Mouse (Mus musculus): ENCODE measurements around the gene F5.
"Not testable (repeated sequence)": the region's sequence is repeated elsewhere in the genome, so short reads cannot be mapped to it uniquely, and the experiment has no call there.

The F5 gene

DNA sequence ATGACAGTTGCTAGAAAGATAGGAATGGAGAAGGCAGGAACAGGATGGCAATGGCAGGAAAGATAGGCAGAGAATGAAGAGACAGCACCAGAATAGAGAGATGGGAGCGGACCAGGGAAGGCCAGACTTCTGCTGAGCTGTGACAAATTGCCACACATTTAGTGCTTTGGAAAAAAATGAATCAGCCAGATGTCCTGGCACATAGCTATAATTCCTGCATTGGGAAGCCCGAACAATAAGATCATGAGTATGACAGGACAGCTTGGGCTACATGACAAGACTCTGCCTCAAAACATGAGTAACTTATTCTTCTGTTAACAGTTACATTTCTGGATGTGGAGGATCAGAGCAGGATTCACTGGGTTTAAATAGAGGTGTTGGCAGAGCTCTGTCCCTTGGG, 8.1 kb downstream of the F5 start:
- no peak for DNase-seq

DNA sequence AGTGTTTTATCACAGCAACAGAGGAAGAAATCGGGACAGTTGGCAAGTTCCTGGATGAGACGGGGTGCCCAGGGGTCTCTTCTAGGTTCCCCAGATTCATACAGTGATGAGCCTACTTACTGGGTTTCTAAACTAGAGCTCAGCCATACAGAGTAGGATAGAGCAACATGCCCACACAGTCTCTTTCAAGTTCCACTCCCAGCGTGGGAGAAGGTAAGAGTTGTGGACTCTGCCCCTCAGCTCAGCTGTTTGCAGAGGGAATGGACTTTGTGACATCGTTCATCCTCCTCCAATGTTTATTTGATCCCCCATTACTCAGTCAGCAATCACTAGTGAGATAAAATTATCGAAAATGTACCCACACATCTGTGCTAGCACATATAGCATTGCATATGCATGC, 11.1 kb downstream of the F5 start:
- DNase-seq, result no peak

DNA sequence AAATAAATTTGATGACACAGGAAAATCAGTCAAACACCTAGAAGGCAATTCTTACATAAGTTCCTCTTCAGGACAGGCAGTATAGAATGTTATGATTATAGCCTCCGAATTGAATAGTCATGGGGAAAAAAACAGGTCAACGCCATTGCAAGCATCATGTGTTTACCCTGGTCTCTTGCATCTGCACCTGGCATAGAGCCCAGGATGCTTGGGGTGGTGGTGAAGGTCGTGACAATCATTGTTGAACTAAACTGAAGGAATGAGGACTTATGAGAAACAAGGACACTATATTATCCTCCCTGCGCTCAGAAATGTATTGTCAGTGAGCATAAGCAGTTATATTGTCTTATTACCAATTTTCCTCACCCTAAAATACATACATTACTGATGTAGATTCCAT, 17.2 kb downstream of the F5 start:
- DNase-seq, result no peak

DNA sequence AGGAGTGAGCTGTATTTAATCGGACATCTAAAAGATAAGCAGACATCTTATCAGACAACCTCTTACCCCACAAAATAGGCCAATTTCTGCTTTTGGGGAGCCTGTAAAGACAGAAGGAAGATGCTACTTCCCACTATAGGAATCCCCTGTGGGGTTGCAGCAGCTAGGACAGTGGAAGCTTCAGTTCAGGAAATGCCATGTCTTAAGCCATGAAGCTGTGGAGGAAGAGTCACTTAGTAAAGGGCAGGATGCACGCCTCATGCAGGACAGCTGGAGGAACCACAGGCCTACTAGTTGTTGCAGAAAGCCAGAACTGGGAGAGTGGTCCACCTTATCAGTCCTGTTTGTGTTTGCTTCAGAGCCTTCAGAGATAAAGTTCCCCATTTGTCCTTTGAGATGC, 18.8 kb downstream of the F5 start:
- no peak for DNase-seq

DNA sequence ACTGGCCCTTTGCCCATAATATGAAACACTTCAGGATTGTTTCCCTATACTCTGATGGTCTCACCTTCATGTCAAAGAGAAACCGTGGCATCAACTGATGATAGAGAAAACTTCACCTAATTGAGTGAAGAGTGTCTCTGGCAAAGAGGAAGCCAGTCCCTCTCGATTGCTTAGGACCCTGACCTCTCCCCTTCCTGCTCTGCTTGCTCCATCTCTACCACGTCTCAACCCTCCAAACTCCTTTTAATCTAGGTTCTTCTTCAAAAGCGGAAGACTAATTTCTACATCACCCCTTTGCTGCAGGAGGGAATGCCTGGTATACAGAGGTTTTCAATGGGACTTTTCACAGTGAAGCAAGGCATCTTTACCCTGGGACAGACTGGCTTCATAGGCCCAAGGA, 21.5 kb downstream of the F5 start:
- no peak for DNase-seq

DNA sequence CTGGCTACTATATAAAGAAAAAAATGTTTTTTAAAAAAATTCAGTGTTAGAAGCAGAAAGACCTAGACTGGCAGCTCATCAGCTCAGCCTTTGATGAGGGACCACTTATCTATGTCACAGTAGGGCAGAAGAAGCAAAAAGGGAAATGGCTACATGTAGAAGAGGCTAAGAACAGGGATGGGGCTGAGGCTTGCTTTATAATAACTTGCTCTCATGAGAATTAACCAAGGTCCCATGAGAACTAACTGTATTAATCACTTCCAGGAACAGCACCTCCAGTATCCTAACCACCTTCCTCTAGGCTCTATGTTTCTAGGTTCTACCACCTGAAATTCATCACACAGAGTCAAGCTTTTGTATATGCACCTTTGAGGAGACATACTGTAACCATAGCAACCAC, 25.2 kb downstream of the F5 start:
- no peak for DNase-seq

DNA sequence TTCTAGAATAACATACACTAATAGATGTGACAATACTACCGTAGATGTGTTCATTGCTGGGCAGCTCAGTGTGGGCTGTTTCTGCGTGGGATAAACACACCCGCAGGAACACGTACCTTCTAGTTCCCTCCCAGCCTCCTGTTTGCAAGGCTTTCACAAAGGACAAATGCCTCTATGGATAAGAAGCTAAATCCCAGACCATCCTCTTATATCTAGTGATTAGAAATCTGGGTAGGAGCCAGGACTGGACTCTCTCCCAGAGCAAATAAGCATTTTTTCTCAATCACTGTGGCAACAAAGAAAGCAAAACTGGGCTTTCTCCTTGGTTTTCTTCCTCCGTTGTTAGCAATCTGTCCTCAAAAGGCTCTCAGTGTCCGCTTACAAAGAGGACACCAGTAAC, 26.8 kb downstream of the F5 start:
- no peak for DNase-seq

DNA sequence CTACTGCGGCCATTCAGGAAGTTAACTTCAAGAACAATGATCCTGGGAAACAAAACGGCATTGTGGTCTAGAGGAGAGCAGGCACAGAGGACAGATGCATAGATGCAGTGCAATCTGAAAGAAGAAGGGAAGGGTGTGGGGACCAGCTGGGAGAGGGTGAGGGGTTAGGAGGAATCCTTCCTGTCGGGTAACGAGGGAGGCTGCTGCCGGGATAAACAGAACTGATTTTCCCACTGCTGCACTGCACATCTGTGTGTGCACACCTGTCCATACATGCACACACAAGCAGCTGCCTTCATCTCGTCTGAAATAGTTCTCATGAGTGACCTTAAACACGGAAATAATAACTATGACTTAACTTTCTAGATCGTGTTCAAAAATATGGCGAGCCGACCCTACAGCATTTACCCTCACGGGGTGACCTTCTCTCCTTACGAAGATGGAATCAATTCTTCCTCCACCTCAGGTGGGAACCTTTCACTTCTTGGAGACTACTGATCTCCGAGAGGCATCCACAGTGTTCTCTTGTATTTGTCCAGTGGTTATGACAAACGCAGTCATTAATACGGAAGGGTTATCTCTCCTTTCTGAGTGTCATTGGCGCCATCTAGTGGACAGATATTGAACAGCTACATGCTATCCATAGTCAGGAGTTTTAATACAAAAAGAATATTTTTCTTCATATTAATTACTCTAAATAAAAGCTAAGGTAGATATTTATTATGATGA, 32.7 kb downstream of the F5 start:
- DNase-seq, result no peak

DNA sequence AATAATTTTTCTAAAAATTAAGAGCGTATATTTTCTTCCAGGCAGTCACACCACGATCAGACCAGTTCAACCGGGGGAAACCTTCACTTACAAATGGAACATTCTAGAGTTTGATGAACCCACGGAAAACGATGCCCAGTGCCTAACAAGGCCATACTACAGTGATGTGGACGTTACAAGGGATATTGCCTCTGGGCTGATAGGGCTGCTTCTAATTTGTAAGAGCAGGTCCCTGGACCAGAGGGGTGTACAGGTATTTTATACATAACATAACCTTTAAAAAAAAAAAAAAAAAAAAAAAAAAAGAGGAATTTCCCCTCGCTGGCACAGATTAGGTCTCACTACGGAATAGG, 33.2 kb downstream of the F5 start:
- no peak for DNase-seq

DNA sequence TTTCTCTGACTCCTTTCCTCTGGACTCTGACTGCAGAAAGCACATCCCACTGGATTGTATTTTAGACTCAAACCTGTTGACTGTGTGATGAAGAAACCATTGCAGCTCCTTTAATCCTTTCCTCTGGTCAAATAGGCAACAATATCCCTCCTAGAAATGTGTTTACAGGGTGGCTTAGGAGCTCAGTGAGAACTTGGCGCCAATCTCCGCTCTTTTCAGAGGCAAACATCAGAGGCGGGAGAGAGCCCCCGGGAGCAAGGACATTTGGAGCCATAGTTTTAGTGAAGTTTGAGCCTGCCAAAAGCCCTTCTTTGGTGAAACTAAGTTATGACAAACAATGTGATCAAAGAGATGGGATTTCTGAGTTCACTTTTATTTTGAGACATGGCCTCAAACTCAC, 33.7 kb downstream of the F5 start:
- DNase-seq, result no peak

DNA sequence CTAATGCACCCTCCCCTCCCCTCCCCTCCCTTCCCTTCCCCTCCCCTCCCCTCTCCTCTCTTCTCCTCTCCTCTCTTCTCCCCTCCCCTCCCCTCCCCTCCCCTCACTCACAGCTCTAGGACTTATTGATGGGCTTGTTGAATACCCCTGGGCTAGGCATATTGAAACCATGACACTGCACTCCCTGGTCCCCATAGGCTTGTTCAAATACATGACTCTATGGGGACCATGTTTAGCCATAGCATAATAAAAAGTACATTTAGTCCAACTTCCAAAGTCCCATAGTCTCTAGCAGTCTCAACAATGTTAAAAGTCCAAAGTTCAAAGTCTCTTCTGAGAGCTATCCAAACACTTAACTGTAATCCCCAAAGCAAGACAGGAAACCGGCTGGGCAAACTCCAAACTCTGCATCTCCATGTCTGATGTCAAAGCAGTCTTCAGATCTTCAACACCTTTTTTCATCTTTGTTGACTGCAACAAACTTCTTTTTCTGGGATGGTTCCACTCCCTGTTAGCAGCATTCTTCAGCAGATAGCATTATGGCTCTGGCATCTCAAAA, 35.4 kb downstream of the F5 start:
- no peak for DNase-seq

DNA sequence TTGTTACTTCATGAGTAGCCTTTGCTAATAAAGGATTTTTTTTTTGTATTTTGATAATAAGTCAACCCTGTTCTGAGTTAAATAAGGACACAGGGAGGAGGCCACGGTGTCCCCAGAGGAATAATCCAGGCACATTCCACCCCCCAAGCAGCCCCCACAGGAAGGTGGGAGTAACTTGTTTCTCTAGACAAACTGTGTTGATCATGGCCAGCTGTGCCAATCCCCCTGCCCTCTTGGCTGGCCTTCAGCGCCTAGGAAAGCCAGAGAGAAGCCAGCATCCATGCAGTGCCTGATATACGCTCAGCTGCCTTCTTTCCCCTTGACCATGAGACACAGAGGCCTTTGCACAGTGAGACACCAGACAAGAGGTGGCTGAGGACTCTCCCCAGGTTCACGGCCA, 47.9 kb downstream of the F5 start:
- no peak for DNase-seq

DNA sequence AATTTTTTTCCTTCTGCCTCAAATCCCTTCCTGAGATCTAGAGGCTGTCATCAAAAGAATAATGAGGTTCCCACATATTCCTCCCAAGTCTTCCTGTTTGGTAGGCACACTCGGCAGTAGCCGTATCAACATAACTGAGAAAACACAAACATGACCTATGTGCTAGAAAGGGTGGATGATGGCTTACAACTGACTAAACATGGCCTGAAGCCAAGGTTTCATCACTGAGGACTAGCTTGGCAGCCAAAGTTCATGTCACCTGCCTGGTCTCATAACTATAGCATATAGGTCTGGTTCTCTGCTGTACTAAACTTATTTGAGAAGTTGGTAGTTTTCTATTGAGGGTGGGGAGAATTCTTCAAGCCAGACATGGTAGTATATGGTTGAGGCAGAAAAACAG, 56.8 kb downstream of the F5 start:
- DNase-seq, result no peak

DNA sequence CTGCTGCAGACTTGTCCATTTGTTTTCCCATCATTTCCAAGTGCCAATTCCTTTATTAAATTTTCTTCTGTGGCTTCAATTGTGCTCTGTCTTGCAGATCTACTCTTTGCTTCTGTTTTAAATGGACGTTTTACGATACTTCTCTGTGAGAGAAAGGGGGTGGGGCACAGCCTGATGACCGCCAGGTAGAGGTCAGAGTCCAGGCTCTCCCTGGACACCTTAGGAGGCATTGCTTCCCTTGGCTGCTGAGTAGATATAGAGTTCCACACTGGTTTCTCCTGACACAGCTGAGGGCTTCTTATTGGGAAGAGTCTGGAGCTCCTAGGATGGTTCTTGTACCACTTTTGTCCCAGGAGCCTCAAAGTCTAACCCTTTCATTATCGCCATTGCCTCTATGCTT, 59.3 kb downstream of the F5 start:
- no peak for DNase-seq

DNA sequence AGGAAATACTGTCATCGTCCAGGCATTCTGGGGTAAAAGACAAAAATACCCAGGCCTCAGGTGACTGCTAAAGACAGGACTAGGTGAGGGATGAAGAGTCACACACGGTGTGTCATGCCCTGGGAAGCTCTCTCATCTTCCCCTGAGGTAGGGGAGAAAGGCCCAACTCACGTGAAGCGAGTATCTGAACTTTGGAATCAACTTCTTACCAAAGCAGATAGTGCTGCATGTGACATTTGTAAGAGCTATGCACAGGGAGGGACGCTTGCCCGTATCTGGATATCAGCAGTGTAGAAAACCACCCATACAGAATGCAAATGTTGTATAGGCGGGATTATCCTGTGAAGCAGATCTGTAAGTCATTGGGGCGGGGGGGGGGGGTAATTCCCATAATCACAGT, 61.0 kb downstream of the F5 start:
- DNase-seq, result no peak

DNA sequence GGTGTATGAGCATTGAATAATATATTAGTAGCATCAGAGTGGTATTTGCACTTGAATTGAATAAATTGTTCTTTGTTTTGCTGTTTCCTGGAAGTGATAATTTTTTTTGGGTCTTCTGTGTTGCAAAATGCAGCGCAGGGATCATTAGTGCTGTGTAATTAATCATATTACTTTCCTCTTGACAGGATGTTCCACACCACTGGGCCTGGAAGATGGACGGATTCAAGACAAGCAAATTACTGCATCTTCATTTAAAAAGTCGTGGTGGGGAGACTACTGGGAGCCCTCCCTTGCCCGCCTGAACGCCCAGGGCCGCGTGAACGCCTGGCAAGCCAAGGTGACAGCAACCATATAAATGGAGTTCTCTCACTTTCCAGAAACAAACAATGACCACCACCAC, 62.6 kb downstream of the F5 start:
- no peak for DNase-seq

DNA sequence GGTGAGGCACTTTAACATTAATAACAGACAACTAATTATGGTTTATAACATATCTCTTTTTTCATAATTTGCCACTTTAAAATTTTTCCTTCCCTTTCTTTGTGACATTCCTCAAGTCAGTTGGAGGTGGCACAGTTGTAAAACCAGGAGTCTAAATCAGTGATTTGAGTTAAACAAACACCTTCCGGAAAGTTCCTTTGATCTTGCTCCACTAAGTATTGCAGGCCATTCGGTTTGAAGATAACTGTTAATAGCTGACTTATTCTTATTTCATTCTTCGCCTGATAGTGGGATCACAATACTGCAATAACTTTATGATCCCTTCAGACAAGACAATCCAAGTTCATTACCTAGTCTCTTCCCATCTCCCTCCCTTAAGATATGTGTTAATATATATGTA, 63.5 kb downstream of the F5 start:
- no peak for DNase-seq

DNA sequence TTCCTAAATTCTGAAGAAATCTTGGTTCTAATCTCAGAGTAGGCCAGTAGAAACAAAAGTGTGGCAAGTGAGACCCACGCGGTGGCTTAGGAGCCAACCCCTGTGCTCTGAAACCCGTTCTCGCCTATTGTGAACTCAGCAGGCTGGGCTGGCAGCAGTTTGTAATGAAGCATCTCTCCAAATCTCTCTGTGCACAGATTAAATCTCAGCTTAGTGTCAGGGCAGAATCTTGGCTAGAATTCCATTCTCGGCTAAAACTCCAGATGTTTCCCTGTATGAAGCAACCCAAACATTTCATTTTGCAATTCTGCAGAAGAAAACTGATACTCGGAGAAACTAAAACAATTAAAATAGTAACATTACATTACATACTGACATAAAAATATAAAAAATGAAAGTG, 63.9 kb downstream of the F5 start:
- no peak for DNase-seq

DNA sequence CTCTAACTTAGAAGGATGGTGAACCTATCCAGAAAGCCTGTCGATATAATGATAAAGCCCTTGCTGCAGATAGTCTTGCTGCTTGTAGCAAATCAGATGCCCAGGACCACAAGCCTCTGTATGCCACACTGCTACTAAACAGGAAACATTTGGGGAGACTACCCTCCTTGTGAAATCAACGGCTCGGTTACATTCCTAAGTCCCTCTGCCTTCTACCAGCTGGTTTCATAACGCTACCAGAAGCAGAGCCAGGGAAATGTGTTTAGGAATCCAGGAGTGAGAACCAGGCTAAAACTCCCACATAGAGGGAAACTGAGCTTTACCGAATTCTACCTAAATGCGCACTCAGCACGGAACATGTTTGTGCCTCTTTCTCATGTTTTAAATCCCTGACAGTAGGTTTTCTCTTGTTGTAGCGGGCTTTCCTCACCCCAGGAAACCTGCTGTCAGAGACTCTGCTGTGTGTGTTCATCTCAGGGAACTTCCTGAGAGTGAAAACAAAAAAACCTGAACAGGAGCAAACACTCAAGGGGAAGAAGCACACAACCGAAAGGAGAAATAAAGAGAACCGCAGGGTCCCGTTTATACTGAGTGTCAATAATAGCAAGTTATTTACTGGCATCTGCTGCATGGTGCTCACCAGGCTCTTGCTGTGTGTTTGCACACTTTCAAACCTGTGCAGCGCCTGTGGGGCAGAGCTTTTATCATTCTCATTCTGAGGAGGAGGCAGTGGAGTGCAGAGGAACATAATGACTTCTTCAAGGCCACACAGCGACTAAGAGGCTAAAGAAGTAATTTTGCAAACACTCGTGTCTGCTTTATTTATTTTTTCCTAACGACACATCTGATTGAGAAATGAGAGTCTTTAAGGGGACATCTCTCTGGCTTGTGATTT, 66.4 kb downstream of the F5 start:
- DNase-seq, result no peak

DNA sequence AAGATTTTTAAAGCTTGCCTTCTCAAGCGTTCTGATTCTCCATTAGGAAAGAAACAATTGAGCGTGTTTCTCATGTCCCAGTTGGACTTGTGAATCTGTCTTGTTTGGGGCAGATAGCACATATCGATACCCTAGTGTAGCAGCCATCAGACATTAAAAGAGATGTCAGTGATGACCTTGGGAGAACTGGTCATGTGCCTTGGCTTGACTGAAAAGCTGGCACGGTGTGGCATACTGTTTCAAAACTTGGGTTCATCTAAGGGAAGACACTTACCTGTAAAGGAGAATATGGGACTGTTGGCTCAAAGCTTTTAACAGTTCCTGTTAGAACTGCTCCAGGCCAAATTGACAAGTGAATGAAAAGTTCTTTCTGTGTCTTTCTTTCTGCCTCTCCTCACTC, 68.6 kb downstream of the F5 start:
- no peak for DNase-seq

DNA sequence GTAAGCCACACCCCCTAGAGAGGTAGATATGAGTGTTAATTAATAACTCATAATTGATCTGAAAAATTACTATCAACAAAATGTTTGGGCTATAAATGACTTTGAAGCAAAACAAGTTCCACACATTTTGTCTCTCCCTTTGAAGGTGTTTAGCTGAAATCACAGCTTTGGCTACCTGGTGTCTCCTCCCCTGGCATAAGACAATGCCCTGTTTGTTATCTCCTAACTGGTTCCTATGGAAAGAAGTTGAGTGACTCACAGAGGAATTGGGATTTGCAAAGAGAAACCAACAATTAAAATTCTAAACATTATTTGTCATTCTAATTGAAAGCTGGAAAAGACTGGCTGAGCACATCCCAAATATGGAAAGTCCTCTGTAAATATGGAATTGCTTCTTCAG, 71.5 kb downstream of the F5 start:
- no peak for DNase-seq

DNA sequence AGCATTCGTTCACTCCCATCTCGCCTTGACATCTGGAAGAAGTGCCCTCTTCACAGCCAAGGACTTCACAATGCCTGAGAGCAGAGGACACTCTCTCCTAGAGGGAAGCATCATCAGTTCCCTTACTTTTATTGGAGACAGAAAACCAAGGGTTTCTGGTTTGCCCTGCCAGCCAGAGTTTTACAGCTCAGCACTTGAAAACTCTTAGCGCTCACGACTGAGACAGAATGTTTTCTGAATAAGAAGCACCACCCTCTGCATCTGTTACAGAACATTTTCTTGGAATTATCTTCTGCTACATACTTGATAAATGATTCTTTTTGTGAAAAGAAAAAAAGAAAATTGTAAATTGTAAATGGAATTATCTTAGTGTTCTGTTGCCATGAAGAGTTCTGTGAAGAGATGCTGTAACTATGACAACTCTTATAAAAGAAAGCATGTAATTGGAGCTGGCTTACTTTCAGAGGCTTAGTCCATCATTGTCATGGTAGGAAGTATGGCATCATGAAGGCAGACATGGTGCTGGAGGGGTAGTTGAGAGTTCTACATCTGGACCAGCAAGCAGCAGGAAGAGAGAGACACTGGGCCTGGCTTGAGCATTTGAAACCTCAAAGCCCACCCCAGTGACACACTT, 80.4 kb downstream of the F5 start:
- not testable (repeated sequence) for DNase-seq

DNA sequence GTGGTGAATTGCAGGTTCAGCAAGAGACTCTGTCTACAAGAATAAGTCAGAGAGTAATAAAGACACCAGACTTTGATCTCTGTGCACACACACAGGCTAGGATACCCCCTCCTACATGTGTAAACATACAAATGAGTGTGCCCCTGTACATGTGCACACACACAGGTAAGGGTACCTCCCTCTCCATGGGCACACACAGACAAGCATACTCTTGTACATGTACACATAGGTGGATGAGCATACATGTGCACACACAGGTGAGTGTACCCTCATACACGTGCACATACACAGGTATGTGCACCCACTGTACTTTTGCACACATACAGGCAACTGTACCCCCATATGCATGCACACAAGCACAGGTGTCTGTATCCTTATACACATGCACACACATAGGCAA, 81.8 kb downstream of the F5 start:
- DNase-seq, result no peak

DNA sequence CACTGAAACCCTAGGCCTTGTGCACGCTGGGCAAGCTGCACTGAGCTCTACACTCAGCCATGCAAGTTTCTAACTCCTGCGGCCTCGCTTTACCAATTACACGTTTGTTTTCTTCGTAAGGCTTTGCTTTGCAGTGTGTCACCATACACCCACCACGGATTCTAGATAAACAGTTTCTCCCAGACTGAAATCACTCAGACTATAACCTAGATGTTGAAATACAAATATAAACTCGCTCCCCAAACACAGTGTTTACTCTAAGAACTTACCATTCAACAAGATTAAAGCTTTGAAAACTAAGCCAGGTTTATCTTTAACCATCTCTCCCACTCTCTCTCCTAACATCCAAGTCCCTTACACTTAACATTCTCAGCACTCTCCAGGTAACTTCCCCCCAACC, 83.4 kb downstream of the F5 start:
- no peak for DNase-seq

Data from cerebellum, adult 11-12 months (tissue).